Mouse (Mus musculus) kidney, adult 18-20 months (tissue): ENCODE measurements around the gene Lamb1.

Source experiments
- DNase-seq: peaks from one replicate; pipeline ENCODE4 v3.0.0; 2021

The Lamb1 gene

DNA sequence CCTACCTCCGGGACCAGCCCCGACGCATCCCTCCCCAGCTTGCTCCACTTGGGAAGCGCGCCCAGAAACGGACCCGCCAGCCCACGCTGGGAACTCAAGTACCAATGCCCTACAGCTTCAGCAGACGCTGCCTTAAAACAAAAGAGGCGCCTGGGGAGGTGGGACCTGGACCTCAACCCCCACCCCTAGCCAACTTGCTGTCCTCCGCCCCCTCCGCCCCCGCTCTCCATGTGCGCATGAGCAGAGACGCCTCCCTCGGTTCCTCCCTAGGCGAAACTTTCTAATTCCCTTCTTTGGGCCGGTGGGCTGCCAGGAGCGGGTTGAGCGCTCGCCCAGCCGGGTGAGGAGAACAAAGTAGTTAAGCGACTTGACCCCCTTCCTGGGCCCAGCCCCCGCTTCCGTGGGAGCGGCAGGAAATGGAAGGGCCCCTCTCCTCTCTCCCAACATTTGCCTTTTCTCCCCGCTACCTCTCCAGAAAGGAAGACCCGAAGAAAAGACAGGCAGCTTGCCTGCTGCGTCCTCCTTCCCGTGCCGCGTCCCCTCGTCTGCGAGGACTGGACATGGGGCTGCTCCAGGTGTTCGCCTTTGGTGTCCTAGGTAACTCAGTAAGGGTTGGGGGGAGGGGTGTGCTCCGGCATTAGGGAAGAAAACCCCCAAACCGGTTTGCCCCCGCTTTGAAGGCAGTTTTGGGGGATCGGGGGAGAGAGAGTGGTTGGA lies at the start of gene Lamb1:
Lamb1 (plus strand) TSS at position 230 of the 717 bp plus-strand sequence.
- DNase-seq = peak; percentile 87

DNA sequence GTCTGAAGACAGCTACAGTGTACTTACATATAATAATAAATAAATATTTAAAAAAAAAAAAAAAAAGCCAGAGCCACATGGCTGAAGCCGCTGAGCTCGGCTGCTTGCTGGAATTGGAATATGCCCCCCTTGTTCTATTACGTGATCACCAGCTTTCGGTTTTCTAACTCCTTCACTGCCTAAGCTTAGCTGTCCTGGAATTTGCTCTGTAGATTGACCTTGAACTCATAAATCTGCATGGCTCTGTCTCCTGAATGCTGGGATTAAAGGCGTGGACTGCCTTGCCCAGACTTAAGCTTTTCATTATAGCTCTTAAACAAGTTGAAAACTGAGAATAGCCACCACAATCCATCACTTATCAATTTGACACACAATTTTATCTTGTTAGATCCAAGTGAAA lies 47.8 kb upstream of the Lamb1 start:
- no peak for DNase-seq

DNA sequence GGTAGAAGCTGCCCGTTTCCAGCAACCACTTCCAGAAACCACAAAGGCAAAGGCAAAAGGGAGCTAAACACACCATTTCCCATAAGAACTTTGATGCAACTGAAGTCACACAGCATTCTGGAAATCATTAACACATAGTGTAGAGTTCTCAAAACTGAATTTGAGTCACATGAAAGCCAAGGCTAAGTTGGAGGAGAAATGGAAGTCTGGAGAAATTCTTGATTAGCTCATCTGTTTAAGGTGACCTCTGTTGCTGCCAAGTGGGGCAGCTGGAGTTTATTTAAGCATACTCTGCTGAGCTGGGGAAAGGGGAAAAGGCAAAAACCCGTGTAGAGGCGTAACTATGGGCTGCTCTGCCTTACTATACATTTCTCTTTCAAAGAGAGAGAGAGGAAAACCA lies 46.3 kb upstream of the Lamb1 start:
- no peak for DNase-seq

DNA sequence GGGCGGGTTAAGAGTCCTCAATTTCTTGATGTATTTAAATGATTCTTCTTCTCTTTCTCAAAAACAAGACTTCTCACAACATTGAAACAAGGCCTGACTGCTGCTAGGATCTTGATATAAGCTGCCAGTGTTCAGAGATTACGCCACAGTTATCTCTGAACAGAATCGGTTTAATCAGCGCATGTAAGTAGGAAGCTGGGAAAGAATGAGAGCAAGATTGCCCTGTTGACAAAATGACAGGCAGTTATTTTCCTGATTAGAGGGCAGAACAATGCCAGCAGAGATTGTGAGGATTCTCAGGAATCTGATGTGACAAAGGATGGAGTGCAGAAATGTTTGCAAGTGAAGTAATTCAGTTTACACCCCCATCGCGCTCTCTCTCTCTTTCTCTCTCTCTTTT lies 43.5 kb upstream of the Lamb1 start:
- no peak for DNase-seq

DNA sequence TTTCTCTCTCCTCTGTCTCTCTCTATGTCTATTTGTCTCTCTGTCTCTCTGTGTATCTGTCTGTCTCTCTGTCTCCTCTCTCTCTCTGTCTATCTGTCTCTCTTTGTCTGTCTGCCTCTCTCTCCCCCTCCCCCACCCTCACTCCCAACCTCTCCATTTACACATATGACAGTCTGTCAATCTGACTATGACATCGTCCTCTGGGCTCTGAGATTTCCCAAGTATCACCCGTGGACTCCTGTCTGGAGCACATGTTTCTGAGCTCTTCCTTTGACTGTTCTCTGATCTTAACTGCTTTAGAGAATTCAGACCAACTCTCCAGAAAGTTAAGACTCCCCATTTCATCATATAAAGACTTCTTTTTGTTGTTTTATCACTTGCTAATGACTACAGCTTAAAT lies 42.8 kb upstream of the Lamb1 start:
- DNase-seq = no peak

DNA sequence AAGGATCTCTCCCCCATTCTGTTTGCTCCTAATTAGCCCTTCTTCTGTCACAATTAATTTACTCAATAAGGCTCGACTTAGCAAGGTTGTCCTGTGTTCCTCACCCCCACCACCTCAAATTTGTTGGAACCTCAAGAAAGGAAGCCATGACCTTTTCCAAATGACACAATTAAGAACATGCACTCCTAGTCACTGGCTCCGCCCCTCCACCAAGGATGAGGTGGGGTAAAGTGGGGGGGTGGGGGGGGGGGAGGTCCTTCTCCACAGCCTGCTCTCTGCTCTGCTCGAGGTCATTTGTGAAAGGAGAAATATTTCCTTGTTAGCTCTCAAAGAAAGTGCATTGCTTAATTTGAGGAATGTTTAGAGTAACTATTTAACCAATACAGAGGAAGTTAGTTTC lies 42.3 kb upstream of the Lamb1 start:
- DNase-seq = no peak

DNA sequence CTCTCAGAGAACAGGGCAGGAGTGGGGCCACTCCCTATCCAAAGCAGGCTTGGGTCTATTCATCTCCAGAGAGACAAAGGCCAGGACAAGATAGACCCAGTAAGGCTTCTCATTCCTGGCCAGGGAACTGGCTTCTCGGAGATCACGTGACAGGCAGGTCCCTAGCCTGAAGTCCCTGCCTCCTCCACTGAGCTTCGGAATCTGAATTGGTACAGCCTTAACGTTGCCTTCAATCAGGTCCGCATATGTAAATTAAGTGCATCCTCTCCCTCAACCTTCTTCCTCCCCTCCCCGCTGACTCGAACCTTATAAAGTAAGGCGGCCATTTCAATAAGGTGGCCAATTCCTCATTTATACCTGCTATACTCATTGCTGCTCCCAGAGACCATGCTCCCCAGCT lies 39.6 kb upstream of the Lamb1 start:
- DNase-seq = no peak

DNA sequence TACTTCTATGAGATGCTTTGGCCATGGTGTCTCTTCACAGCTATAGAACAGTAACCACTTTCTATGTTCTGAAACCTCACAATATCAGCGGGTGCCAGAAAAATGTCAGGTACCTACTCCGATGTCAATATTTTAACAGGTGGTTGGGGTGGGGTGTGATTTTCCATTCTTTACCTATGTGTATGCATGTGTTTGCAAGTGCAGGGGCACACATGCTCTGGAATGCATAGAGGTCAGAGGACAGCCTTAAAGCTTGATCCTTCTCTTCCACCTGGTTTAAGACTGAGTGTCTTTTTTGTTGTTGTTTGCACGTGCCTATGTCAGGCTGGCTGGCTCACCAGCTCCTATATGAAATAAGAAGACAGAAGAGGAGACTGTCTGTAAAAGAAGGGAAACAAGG lies 37.9 kb upstream of the Lamb1 start:
- no peak for DNase-seq

DNA sequence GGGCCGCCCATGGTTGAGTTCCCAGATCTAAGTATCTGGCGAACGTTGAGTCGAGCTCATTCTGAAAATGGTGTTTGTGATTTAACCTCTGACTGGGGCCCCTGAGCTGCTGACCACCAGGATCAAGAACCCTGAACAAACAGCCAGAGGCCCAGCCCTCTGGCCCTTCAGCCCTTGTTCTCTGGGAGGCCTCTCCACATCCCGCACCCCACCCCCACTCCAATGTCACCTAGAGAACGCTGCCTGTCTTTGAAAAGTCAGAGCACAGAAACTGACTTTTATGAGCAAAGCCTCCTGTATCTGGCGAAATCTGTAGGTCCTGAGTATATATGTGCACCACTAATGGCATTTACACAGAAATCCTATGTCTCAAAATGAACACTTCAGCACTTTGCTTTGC lies 36.2 kb upstream of the Lamb1 start:
- DNase-seq = no peak

DNA sequence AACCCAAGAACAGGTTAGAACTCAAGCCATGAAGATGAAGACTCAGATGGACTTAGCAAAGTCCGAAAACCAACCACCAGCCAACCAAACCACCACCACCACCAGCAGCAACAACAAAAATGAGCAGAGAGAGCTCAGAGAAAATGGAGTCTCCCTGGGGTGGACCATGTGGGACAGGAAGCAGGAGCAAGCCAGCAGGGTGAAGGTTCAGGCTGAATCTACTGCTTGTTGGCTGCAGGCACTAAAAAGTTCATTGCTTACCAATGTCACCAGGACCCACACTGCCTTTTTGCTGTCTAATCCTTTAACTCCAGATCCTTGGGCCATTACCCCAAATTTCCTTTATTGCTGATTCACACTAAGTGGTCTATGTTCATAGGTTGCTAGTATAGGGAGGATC lies 32.4 kb upstream of the Lamb1 start:
- no peak for DNase-seq

DNA sequence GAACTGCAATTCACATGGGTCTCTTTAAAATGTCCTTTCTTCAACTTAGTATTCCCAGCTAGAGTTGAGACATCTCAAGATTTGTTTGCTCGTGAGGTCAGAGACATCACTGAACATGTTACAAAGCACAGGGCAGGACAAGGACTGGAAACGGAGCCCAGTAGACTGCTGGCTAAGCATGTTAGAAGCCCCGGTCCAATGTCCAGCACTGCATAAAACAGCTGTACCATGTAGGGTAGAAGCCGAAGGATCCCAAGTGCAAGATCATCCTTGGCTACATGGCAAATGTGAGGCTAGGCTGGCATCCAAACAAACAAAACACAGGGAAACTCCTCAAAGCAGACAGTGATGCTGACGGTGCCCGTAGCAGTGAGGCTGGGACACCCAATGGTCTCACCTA lies 30.0 kb upstream of the Lamb1 start:
- DNase-seq = no peak

DNA sequence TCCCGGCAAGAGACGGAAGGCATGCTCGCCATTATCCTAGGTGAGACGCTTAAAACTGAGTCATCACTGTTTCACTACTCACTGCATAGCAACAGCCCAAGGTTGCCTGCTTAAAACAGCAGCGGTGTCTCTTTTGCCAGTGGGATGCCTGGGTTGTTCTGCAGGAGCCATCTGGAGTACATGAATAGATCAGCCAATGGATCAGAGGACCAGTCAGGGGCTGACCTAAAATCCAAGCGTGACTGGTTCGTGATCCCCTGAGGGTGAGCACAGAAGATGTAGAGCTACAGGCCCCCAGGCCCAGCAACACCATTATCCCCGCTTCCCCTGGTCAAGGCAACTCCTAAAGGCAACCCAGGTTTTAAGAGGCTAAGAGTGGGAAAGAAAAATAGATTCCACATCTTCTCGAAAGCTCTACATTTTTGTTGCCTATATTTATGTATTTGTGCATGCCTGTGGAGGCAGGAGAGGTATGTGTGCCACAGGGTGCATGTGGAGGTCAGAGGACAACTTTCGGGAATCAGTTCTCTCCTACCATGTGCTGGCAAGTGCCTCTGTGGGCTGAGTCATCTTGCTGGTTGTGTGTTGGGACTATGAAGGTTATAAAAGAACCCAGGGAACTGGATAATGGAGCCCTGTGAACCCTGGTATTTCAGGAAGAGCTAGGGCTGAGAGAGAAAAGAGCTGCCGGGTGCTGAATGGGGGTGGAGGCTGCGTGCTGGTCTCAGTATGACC lies 28.0 kb upstream of the Lamb1 start:
- DNase-seq = no peak

DNA sequence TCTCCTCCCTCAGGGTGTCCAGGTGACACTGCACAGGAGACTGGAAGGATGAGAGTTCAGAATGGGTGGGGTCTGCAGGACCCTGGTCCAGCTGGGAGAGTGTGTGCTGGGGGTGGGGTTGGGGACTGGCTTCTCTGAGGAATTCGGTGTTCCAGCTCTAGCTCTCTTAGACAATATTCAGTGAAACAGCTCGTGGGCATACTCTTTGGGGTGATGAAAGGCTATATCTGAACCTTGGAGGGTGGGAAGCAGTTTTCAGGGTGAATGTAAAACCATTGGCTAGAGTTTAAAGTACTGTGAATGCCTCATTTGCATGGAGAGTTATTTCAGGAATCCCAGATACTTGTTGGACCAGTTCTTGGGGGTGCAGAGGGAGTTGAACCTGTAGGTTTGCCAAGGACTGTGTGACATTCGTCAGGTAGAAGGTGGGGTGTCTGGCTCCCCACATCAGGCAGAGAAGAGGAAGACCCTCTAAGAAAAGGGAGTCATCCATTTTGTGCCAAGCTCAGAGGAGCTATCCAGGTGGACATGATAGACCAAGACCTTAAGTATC lies 25.9 kb upstream of the Lamb1 start:
- DNase-seq = peak; percentile 30

DNA sequence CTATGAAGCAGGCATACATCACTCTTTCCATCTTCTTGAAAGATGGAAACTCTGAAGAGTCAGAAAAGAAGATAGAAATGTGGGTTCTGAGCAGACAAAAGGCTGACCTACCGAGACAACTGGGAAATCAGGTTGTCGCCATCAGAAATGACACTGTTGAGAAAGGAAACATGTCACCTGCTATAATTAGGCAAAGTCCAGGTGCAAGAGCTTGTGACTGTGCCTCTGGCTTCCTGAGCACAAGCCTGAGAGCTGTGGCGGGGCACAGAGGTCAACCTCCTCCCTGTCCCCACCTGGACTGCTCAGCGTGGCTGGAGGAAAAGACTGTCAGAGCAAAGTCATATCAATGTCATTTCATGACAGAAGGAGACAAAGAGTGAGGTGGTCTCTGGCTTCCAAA lies 25.2 kb upstream of the Lamb1 start:
- DNase-seq = no peak

DNA sequence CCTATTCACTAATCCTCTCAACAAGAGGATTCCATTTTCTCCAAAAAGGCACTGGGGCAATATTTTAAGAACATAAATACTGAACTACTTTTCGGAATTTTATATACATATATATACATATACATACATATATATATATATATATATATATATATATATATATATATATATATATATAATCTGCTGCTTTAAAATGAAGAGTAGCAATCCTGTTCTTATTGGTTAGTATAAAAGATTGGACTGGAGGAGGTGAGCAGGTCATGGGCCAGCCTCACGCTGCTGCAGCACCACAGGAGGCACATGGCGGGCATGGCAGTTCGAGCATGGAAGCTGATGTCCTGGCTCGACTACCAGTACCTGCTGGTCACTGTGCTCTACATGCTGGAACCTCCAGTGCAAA lies 24.6 kb upstream of the Lamb1 start, which contains the start of gene Gm6993:
Gm6993 (plus strand) TSS at position 301 of the 400 bp plus-strand sequence.
- no peak for DNase-seq

DNA sequence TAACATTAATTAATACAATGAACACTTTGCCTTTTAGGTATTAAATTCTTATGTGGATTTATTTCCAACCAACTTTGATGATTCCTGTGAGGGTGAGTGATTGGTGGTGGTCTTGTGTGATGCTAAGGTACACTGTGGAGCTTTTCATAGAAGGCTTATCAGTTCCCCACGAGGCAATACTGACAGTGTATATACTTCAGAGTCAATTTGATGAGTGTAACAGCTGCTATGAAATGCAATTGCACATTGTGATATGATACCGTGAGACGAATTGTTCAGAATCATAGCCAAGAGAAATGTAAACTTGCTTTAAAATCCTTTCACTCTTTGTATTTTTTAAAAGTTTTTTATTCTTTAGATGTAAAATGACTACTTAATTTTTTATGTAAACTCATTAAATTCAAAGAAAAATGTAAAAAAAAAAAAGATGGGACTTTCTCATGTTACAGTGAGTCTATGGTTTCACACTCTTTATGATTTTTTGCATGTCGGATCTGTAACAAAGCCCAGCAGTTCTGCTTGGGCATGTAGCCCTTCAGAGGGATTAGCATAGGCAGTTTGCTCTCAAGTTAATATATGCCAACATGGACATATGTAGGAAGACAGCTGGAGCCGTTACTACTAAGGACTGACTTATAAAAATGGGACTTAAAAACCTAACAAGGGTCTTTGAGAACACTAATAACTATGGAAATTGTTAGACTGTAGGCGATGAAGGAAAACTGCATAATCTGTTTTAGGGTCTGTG lies 23.3 kb upstream of the Lamb1 start:
- no peak for DNase-seq

DNA sequence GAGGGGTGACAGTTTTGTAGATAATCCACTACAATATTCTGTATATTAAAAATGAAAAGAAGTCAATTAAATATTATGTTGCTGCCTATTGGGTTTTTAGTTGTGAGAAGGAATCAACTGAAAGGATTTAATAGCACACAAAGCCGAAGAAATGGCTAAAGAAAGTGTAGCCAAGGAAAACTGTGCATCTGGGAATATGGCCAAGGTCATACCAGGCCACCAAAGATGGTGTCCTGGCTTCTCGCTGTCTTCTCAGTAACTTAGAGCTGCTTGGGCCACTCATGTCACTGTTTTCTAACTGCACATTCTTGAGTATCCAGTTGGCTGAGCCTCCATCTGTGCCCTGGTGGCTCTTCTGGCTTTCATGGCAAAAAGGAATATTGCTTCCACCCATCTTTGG lies 21.0 kb upstream of the Lamb1 start:
- DNase-seq = no peak

DNA sequence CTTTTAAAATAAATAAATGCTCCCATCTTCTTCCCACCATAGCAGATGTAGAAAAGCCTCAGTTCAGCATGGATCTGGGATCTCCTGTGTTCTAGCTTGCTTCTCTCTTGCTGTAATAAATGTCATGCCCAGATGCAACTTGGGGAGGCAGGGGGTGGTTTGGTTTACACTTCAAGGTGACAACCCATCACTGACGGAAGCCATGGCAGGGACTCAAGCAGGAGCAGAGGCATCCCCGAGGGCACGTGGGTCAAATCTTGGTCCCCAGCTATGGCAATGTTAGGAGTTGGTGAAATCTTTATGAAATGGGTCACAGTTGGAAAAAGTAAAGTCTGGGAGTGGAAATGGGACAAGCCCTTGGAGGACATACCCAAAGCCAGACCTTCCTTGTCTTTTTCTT lies 20.3 kb upstream of the Lamb1 start:
- no peak for DNase-seq

DNA sequence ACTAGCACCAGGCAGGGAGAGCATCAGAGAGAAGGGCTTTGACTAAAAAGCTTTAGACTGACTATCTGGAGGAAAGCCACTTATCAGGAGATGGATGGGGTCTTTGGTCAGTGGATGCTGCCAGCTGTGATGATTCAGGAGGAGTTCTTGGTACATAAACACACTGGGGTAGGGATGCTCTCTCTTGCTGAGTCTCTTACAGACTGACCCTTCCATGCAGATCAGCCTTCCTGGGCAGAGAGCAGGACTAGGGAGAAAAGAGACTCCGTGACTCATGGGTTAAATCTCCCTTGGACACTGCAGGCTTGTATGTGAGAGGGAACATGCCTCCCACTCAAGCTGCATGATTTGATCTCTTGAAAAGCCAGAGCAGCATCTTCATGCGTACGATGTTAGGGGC lies 18.9 kb upstream of the Lamb1 start:
- no peak for DNase-seq

DNA sequence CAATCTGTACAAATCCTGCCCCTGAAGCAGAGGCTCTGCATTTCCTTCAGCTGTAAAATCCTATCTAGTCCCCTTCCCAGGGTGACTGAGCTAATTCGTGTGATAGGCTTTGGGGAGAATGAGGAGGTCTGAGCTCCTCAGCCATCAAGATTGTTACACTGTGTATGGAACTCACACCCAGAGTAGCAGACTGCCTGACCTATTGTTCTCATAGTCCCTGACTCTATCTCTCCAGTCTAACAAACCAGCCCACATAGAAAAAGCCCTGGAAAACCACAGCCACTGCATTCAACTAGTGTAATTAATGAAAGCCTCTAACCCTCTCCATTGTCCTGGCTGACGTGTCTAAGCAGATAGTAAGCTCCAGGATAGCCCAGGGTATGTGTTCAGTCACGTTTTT lies 18.4 kb upstream of the Lamb1 start:
- no peak for DNase-seq

DNA sequence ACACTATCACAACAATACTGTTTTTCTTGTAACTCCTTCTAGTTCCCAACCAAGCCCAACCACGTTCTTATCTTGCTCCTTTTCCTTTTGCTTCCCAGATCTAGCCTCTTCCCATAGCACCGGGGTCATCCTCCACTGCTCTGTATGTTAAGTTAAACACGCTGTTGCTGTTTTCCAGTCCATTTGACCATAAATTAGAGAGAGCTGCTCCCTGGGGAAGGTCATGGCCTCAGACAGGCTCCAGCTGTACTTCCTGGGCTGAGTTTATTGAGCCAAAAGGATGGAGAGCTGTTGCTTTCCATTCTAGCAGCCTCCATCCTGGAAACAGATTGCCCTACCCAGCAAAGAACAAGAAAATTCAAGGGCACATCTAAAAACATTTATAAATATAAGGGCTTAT lies 16.9 kb upstream of the Lamb1 start:
- DNase-seq = no peak

DNA sequence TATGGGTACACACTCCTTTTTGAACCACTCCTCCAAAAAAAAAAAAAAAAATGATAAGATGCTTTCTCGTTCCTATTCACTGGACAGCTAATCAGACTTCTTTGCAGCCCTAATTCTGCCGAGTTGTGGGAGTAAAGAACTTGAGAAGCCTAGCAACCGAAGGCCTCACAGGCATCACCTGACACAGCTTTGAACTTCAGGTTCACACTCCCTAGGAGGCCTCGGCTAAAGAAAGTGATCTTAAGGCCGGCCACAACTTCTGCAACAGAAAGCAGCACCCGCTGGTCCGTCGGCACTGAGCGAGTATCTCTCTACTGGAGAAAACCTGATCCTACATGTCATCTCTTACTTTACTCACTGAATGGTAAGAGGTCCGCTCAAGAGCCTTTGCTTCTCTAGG lies 16.4 kb upstream of the Lamb1 start:
- DNase-seq = no peak

DNA sequence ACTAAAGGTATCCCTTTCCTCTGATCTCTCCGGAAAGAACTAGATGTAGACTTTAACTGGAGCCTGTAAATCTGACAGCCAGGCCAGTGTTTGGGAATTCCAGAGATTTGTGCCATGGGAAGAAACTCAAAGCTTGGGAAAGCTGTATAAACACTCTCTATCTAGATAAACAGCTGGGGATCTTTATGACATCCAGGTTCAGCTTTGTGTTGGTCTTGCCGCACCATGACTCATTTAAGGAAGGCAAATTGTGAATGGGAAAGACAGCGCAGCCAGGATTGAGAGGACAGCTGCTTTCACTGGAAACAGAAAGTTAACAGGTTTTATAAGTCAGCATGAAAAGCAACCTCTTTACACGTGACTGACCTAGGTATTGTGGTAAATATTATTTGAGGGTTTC lies 12.8 kb upstream of the Lamb1 start:
- DNase-seq = no peak

DNA sequence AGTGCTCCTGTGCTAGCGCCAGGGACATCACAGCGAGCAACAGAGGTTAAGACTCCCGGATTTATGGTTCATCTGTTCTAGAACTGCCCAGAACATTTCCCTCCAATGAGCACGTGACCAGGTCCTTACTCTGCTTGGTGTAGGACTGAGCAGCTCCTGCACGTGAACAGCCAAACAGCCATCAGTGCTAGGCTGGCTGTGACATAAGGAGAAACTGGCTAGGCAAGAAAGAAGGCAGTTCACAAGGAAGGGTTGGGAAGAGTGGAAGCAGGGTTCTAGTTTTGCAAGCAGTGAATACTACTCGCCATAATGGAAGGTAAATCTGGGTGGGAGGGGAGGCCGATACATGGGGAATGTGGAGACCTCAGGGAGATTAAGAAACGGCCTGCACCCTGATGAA lies 10.1 kb upstream of the Lamb1 start:
- DNase-seq = no peak
